Mouse (Mus musculus): ENCODE measurements around the gene Gng11. TPM values are rescaled to one million over a fixed set of nuclear protein-coding genes. Genes with fewer than 3 reads are reported as not detected.
A peak's percentile ranks its signal among the peaks of the same experiment; 100 is the strongest.

The Gng11 gene
- polyA plus RNA-seq (2014; fragmentation: Nextera tagmentation; extraction: Ambion mirVana): 86.6 and 96.9 TPM in 2 replicates

DNA sequence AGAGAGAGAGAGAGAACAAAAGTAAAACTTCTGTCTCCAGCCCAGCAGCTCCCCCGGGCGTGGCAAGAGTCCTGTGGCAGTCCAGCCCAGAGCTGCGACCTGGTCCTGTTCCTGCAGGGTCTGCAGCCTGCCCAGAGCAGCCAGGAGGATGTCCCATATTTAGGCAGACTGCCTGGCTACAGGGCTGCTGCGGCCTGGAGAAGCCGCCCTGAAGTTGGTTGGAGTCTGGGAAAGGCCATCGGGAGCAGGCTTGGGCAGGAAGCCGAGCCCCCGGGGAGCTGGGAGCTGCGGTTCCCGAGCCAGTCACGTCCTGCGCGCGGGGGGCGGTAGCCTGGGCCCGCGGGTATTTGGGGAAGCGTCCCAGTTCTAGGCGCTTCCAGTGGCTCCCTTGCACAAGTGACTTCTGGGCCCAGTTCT, at the start of gene Gng11:
Gene Gng11 (plus strand): TSS at position 15 of the 417 bp plus-strand sequence.
- H3K4me2 ChIP-seq (ENCODE audit: low read depth, low read length): peak within 1 kb of the TSS; percentile 76
- peak; percentile 82 for ATAC-seq (ENCODE audit: low read depth)
- peak within 1 kb of the TSS; percentile 53 for H3K4me3 ChIP-seq (ENCODE audit: low read depth, low read length)
- H3K9ac ChIP-seq (ENCODE audit: low read depth, low read length): peak within 1 kb of the TSS; percentile 82
- DNase-seq (ENCODE audit: low spot score): peak; percentile 76
- 2% methylated on average over 18 of the region's 19 CpGs for WGBS
- H3K36me3 ChIP-seq (ENCODE audit: control insufficient read depth, insufficient read depth, low read length): no peaks in the 10 kb centered on the region
- H3K27me3 ChIP-seq (replicated peaks; ENCODE audit: control insufficient read depth, insufficient read depth, low read length): no peaks in the 10 kb centered on the region
- H3K4me1 ChIP-seq (ENCODE audit: control insufficient read depth, insufficient read depth, low read length): peaks cover 15% of the 10 kb centered on the region; the same call in 1 of the 2 replicates
- no peaks in the 10 kb centered on the region for H3K9me3 ChIP-seq (ENCODE audit: control insufficient read depth, low read length)
- peak within 1 kb of the TSS; percentile 87 for H3K27ac ChIP-seq (replicated peaks; ENCODE audit: low read depth, low read length)

GRCm38 (mm10) chr6:3954969-3955368, 48.7 kb upstream of the Gng11 start:
- 36% methylated on average over 4 of the region's 4 CpGs for WGBS
- no peak for DNase-seq (ENCODE audit: low spot score)
- ATAC-seq (ENCODE audit: low read depth): no peak
- Histone ChIP-seq H3K9ac (ENCODE audit: low read depth, low read length) (no peak overlapping the region), H3K4me1 (ENCODE audit: control insufficient read depth, insufficient read depth, low read length) (no peaks in the 10 kb centered on the region), H3K27ac (replicated peaks; ENCODE audit: low read depth, low read length) (no peak overlapping the region), H3K4me3 (ENCODE audit: low read depth, low read length) (no peak overlapping the region), H3K9me3 (ENCODE audit: control insufficient read depth, low read length) (no peaks in the 10 kb centered on the region), H3K36me3 (ENCODE audit: control insufficient read depth, insufficient read depth, low read length) (no peaks in the 10 kb centered on the region), H3K4me2 (ENCODE audit: low read depth, low read length) (no peak overlapping the region), H3K27me3 (replicated peaks; ENCODE audit: control insufficient read depth, insufficient read depth, low read length) (no peaks in the 10 kb centered on the region)

DNA sequence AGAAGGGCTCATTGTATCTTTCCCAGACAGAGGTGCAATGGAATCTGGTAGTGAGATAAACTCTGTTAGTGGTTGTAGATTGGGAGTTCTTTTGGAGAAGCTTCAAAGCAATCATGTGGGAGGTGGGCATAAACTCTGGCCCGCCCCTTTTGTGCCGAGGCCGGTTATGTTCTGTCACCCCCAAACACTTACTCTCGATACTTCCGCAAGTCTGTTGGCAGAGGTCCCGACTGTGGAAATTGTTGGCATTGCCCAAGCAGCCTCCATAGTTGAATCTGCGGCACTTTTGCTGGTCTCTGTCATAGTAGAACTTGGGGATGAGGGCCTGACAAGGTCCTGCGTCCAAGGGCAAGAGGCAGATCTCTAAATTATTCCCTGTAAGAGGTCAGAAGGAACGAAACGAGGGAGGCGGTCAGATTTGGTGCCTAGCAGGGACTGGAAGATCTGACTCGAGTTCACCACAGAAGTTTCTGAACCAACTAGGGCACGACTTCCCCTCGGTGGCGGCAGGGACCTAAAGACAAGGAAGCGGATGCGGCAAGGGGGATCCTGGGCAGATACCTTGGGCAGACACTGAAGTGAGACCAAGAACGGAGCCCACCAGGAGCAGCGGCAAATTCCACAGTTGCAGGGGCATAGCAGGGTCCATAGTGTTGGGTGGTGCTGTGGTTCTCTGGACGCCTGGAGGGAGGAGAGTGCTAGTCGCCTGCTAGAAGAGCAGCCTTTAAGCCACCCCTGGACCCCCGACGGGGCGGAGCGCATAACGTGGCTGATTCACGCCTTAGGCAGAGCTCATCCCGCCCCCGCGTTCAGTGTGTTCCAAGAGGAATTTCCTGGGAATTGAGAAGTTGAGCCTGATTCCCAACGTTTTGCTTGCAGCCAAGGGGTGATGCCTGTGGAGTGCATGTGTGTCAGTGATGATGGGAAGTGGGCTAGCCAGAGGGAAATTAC, 35.8 kb upstream of the Gng11 start:
- peak overlapping the region; percentile 27 for H3K4me3 ChIP-seq (ENCODE audit: low read depth, low read length)
- 29% methylated on average over 29 of the region's 31 CpGs for WGBS
- DNase-seq (ENCODE audit: low spot score): peak; percentile 41

GRCm38 (mm10) chr6:3973679-3974078, 30.0 kb upstream of the Gng11 start:
- no peak overlapping the region for H3K27ac ChIP-seq (replicated peaks; ENCODE audit: low read depth, low read length)
- H3K27me3 ChIP-seq (replicated peaks; ENCODE audit: control insufficient read depth, insufficient read depth, low read length): no peaks in the 10 kb centered on the region
- DNase-seq (ENCODE audit: low spot score) (no peak), ATAC-seq (ENCODE audit: low read depth) (no peak)
- H3K36me3 ChIP-seq (ENCODE audit: control insufficient read depth, insufficient read depth, low read length): no peaks in the 10 kb centered on the region
- no peaks in the 10 kb centered on the region for H3K4me1 ChIP-seq (ENCODE audit: control insufficient read depth, insufficient read depth, low read length)
- no peaks in the 10 kb centered on the region for H3K9me3 ChIP-seq (ENCODE audit: control insufficient read depth, low read length)
- WGBS: 63% methylated on average over 1 of the region's 1 CpGs
- no peak overlapping the region for H3K4me2 ChIP-seq (ENCODE audit: low read depth, low read length)
- H3K4me3 ChIP-seq (ENCODE audit: low read depth, low read length): no peak overlapping the region
- no peak overlapping the region for H3K9ac ChIP-seq (ENCODE audit: low read depth, low read length)

More for the DNA sequence above, 35.8 kb upstream of the Gng11 start:
- Histone ChIP-seq H3K9ac (ENCODE audit: low read depth, low read length) (0 out of 2 replicates have a peak overlapping the region, but pooled peaks have one; percentile 10), H3K4me2 (ENCODE audit: low read depth, low read length) (peak overlapping the region; percentile 52), H3K27me3 (replicated peaks; ENCODE audit: control insufficient read depth, insufficient read depth, low read length) (no peaks in the 10 kb centered on the region), H3K27ac (replicated peaks; ENCODE audit: low read depth, low read length) (no peak overlapping the region), H3K36me3 (ENCODE audit: control insufficient read depth, insufficient read depth, low read length) (no peaks in the 10 kb centered on the region), H3K4me1 (ENCODE audit: control insufficient read depth, insufficient read depth, low read length) (no peaks in the 10 kb centered on the region), H3K9me3 (ENCODE audit: control insufficient read depth, low read length) (no peaks in the 10 kb centered on the region)
- no peak for ATAC-seq (ENCODE audit: low read depth)

DNA sequence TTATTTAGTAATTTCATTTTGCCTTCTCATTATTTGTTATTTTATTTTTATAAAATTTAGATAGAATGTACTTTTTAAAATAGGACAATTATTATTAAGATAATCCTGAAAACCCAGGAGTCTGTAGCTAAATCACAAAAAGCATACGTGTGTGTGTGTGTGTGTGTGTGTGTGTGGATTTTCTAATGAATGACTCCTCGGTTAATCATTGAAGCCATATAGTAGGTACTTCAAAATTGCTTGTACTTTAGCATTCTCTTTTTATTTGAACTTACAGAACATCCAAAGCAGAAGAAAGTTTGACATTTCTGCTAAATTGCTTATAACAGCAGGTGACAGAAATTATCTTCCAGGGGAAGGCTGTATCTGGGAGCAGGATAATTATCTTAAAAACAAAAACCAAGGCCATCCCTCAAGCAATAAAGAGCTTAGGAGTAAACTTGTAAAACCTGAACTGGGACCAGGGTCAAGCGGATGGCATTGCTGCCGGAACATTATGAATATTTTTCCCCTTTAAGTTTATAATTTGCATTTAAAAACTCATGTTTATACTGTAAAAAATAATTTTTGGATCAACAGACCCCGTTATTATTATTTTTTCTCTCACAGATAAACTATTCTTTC, 20.9 kb upstream of the Gng11 start:
- ATAC-seq (ENCODE audit: low read depth): no peak
- no peak for DNase-seq (ENCODE audit: low spot score)
- WGBS: 84% methylated on average over 5 of the region's 5 CpGs
- H3K27ac ChIP-seq (replicated peaks; ENCODE audit: low read depth, low read length): no peak overlapping the region
- no peaks in the 10 kb centered on the region for H3K4me1 ChIP-seq (ENCODE audit: control insufficient read depth, insufficient read depth, low read length)
- no peak overlapping the region for H3K4me2 ChIP-seq (ENCODE audit: low read depth, low read length)
- H3K9ac ChIP-seq (ENCODE audit: low read depth, low read length): no peak overlapping the region
- no peaks in the 10 kb centered on the region for H3K36me3 ChIP-seq (ENCODE audit: control insufficient read depth, insufficient read depth, low read length)
- H3K4me3 ChIP-seq (ENCODE audit: low read depth, low read length): no peak overlapping the region
- no peaks in the 10 kb centered on the region for H3K9me3 ChIP-seq (ENCODE audit: control insufficient read depth, low read length)
- no peaks in the 10 kb centered on the region for H3K27me3 ChIP-seq (replicated peaks; ENCODE audit: control insufficient read depth, insufficient read depth, low read length)

DNA sequence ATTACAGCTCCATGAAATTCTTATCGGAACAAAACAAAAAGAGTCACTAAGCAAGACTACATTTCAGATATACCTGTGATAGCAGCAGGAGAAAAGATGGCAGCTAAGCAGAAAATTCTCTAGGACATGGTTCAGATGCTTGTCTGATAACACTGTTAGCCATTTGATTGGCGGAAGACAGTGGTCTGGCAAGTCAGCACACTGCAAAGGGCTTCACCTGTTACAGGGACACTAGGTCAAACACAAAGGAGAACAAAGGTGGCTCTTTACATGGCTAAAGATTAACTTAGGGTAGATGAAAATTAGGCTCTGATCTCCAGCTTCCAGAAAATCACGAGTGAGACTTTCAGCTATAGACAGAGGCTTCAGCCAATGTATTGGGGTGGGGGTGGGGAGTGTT, 15.0 kb upstream of the Gng11 start, which contains the start of gene Tfpi2:
Gene Tfpi2 (minus strand): TSS at position 170 of the 400 bp plus-strand sequence.
- Histone ChIP-seq H3K27ac (replicated peaks; ENCODE audit: low read depth, low read length) (no peak within 1 kb of the TSS), H3K4me3 (ENCODE audit: low read depth, low read length) (no peak within 1 kb of the TSS), H3K9me3 (ENCODE audit: control insufficient read depth, low read length) (no peaks in the 10 kb centered on the region), H3K36me3 (ENCODE audit: control insufficient read depth, insufficient read depth, low read length) (no peaks in the 10 kb centered on the region), H3K4me1 (ENCODE audit: control insufficient read depth, insufficient read depth, low read length) (no peaks in the 10 kb centered on the region), H3K4me2 (ENCODE audit: low read depth, low read length) (no peak within 1 kb of the TSS), H3K27me3 (replicated peaks; ENCODE audit: control insufficient read depth, insufficient read depth, low read length) (no peaks in the 10 kb centered on the region), H3K9ac (ENCODE audit: low read depth, low read length) (no peak within 1 kb of the TSS)
- 82% methylated on average over 3 of the region's 3 CpGs for WGBS
- no peak for ATAC-seq (ENCODE audit: low read depth)
- no peak for DNase-seq (ENCODE audit: low spot score)

DNA sequence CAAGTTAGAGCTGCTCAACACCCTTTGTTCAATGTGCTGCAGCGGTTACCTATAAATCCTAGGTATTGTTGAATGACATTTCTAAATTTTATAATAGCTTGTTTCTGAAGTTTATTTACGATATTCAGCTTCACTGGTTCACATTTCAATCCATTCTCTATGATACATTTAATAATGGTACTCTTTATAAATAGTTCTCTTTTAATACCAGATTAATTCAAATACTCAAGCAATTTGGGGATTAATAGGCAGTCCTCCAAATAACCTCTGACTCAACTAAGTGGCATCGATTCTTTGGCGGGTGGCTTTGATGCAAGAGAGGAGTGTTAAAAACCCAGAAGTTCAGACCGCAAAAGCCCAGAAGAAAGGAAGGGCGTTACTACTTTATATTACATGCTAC, 10.2 kb upstream of the Gng11 start, which contains the start of gene Gngt1:
Gene Gngt1 (plus strand): TSS at position 301 of the 400 bp plus-strand sequence.
- Histone ChIP-seq H3K4me3 (ENCODE audit: low read depth, low read length) (no peak within 1 kb of the TSS), H3K36me3 (ENCODE audit: control insufficient read depth, insufficient read depth, low read length) (no peaks in the 10 kb centered on the region), H3K4me1 (ENCODE audit: control insufficient read depth, insufficient read depth, low read length) (no peaks in the 10 kb centered on the region), H3K4me2 (ENCODE audit: low read depth, low read length) (no peak within 1 kb of the TSS), H3K9me3 (ENCODE audit: control insufficient read depth, low read length) (no peaks in the 10 kb centered on the region), H3K27ac (replicated peaks; ENCODE audit: low read depth, low read length) (no peak within 1 kb of the TSS), H3K27me3 (replicated peaks; ENCODE audit: control insufficient read depth, insufficient read depth, low read length) (no peaks in the 10 kb centered on the region), H3K9ac (ENCODE audit: low read depth, low read length) (no peak within 1 kb of the TSS)
- ATAC-seq (ENCODE audit: low read depth) (no peak), DNase-seq (ENCODE audit: low spot score) (peak; percentile 26)
- WGBS: 84% methylated on average over 6 of the region's 6 CpGs

DNA sequence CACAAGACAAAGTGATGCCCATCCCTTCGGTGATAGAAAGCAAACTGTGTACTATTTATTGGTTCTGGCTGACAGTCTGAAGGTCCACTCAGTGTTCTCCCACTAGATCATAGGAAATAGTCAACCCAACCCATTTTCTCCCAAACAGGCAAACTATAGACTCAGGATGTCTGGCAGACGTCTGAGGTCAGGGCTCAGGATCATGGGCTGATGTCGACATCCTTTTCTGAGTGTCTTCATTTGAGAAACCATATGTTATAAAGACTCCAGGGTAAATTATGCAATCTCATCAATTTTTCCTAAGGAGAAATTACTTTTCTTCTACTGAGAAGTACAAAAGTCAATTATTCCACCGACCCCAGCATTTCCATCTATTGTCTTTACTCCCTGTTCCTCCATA, 5.6 kb upstream of the Gng11 start:
- H3K4me1 ChIP-seq (ENCODE audit: control insufficient read depth, insufficient read depth, low read length): 0 out of 2 replicates have a peak, but pooled peaks cover 3% of the 10 kb centered on the region
- no peaks in the 10 kb centered on the region for H3K36me3 ChIP-seq (ENCODE audit: control insufficient read depth, insufficient read depth, low read length)
- no peaks in the 10 kb centered on the region for H3K27me3 ChIP-seq (replicated peaks; ENCODE audit: control insufficient read depth, insufficient read depth, low read length)
- 73% methylated on average over 4 of the region's 4 CpGs for WGBS
- ATAC-seq (ENCODE audit: low read depth) (no peak), DNase-seq (ENCODE audit: low spot score) (no peak)
- H3K4me3 ChIP-seq (ENCODE audit: low read depth, low read length): no peak overlapping the region
- H3K27ac ChIP-seq (replicated peaks; ENCODE audit: low read depth, low read length): no peak overlapping the region
- H3K9me3 ChIP-seq (ENCODE audit: control insufficient read depth, low read length): no peaks in the 10 kb centered on the region
- no peak overlapping the region for H3K9ac ChIP-seq (ENCODE audit: low read depth, low read length)
- H3K4me2 ChIP-seq (ENCODE audit: low read depth, low read length): no peak overlapping the region

All from embryonic facial prominence, embryonic 14.5 days (tissue).